Mouse (Mus musculus): ENCODE results near the gene Prkn.

DNA sequence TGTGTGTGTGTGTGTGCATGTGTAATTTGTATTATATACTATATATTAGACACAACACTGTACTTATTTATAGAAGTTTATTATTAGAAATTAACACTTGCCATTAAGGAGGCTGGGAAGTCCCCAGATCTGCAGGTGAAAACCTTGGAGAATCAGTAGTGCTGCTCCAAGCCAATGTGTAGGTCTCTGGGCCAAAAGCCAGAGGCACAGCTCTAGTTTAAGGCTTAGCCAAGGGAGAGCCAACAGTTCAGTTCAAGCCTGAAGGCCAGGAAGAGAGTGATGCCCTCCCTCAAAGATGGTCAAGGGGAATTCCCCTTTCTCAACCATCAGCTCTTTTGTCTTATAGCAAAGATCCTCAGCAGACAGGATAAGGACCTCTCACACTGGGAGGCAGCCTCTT is 230.8 kb downstream of the Prkn start:
- TF ChIP-seq POLR2A (IDR thresholded peaks at IDR 0.05; ENCODE audit: extremely low read depth, insufficient read depth, low read length) (no peak), CTCF (IDR thresholded peaks at IDR 0.05; ENCODE audit: extremely low read depth, insufficient read depth, low read length) (no peak)
